Mouse (Mus musculus) embryonic facial prominence, embryonic 12.5 days (tissue): ENCODE measurements around the gene Rnf208. TPM values are rescaled to one million over a fixed set of nuclear protein-coding genes. Genes with fewer than 3 reads are reported as not detected.

Experiments
- ATAC-seq: fragments of 200-750 bp; cut with Nextera tagmentation; 2 replicates; pipeline ENCODE4 v1.8.0; 2017; ENCODE audit not compliant: insufficient number of reproducible peaks, insufficient read depth, low FRiP score, low TSS enrichment
- H3K27ac ChIP-seq: fragments of 300-500 bp; sonication (generic); 2 replicates; pipeline ENCODE4 v1.5.1; 2016; ENCODE audit warnings: mild to moderate bottlenecking
- H3K27me3 ChIP-seq: fragments of 300-500 bp; sonication (generic); 2 replicates; pipeline ENCODE4 v1.6.1; 2016; ENCODE audit warnings: mild to moderate bottlenecking, moderate library complexity
- H3K36me3 ChIP-seq: fragments of 300-500 bp; sonication (generic); 2 replicates; pipeline ENCODE4 v1.6.1; 2016; ENCODE audit warnings: mild to moderate bottlenecking
- H3K4me1 ChIP-seq: fragments of 300-500 bp; sonication (generic); 2 replicates; pipeline ENCODE4 v1.6.1; 2016
- H3K4me2 ChIP-seq: fragments of 300-500 bp; sonication (generic); replicated peaks from 2 replicates; pipeline ENCODE4 v1.6.1; 2016; ENCODE audit warnings: mild to moderate bottlenecking, moderate library complexity
- H3K4me3 ChIP-seq: fragments of 300-500 bp; sonication (generic); 2 replicates; pipeline ENCODE4 v1.5.1; 2016; ENCODE audit warnings: mild to moderate bottlenecking
- H3K9ac ChIP-seq: fragments of 300-500 bp; sonication (generic); 2 replicates; pipeline ENCODE4 v1.6.1; 2016; ENCODE audit warnings: mild to moderate bottlenecking, moderate library complexity
- H3K9me3 ChIP-seq: fragments of 300-500 bp; sonication (generic); 2 replicates; pipeline ENCODE4 v1.6.1; 2016; ENCODE audit warnings: mild to moderate bottlenecking, moderate library complexity
- WGBS: fragments of 180-500 bp; shearing (Covaris S2); methylation state at CpG from one replicate; pipeline ENCODE4 v1.1.7; 2016; 5-methylcytosine and 5-hydroxymethylcytosine counted together
- polyA plus RNA-seq: library from polyadenylated mRNA; unstranded; fragments of >200 nt; fragmentation: Nextera tagmentation; extraction: Ambion mirVana; gene quantifications from 2 replicates; pipeline ENCODE4 v1.2.1, GENCODE M21; 2016

Rnf208 gene
- polyA plus RNA-seq, 1 experiment from 2014 or later, result 9.4 TPM

- peak overlapping the region; percentile 96 for H3K27ac ChIP-seq
- H3K9me3 ChIP-seq, result no peaks in the 10 kb centered on the region
- H3K4me3 ChIP-seq, result no peak overlapping the region
- H3K27me3 ChIP-seq, result no peaks in the 10 kb centered on the region; the same call in 1 of the 2 replicates
- ATAC-seq, result no peak
- no peak overlapping the region for H3K9ac ChIP-seq
- WGBS, result 78% methylated on average over 8 of the region's 8 CpGs
- peak overlapping the region; percentile 45 for H3K4me2 ChIP-seq
- peaks cover 11% of the 10 kb centered on the region for H3K4me1 ChIP-seq
- H3K36me3 ChIP-seq, result peaks cover 10% of the 10 kb centered on the region; the same call in 1 of the 2 replicates
Observed at GRCm38 (mm10) chr2:25225811-25226379, 16.2 kb upstream of the Rnf208 start.

GRCm38 (mm10) chr2:25226864-25227263 is 15.2 kb upstream of the Rnf208 start:
- H3K9ac ChIP-seq, result no peak overlapping the region
- 74% methylated on average over 5 of the region's 5 CpGs for WGBS

DNA sequence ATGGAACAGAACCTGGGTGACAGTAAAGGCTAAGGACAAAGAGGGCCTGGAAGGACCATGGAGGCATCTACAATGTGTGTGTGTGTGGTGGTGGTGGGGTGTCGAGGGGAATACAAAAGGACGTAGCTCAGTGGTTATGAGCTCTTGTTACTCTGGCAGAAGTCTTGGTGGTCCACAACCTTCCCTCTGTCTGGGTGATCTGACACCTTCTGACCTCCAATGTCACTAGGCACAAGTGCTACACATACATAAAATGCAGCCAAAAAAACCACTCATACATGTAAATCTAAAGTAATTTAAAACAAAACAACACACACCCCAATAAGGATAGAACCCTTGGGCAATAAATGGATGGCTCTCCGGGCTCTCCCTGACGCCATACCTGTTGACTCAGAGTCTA is 14.6 kb upstream of the Rnf208 start:
- H3K27ac ChIP-seq, result no peak overlapping the region

More at GRCm38 (mm10) chr2:25226864-25227263, 15.2 kb upstream of the Rnf208 start:
- H3K4me2 ChIP-seq, result no peak overlapping the region
- H3K4me1 ChIP-seq, result peaks cover 11% of the 10 kb centered on the region
- H3K4me3 ChIP-seq, result no peak overlapping the region
- no peak for ATAC-seq
- H3K27me3 ChIP-seq, result peaks cover 8% of the 10 kb centered on the region; the same call in 1 of the 2 replicates
- no peak overlapping the region for H3K27ac ChIP-seq
- no peaks in the 10 kb centered on the region for H3K9me3 ChIP-seq
- H3K36me3 ChIP-seq, result peaks cover 2% of the 10 kb centered on the region; the same call in 1 of the 2 replicates

DNA sequence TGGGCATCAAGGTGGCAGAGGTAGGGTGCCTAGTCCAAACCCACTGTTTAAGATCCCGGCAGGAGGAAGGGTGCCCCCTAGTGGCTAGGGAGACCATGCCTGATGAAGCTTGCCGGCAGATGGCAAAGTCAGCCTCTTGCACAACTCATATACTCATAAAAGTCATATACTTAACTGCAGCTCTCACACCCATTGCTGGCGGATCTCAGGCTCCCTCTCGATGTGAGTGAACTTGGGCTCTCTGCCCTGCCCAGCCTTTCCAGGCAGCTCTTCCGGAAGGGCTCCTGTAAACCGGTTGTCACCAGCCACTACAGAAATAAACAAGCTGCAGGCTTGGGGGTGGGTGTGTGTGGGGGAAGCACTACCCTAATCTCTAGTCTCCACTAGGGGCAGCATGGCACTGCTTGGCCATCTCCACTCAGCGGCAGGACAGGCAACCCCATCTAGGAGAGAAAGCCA is 13.6 kb upstream of the Rnf208 start:
- no peak overlapping the region for H3K27ac ChIP-seq
- H3K9me3 ChIP-seq, result no peaks in the 10 kb centered on the region
- H3K4me1 ChIP-seq, result peaks cover 7% of the 10 kb centered on the region
- H3K9ac ChIP-seq, result no peak overlapping the region
- H3K4me3 ChIP-seq, result peak overlapping the region; percentile 2; the same call in 1 of the 2 replicates
- H3K36me3 ChIP-seq, result no peaks in the 10 kb centered on the region
- WGBS, result under 1% methylated on average over 7 of the region's 7 CpGs
- H3K27me3 ChIP-seq, result peaks cover 13% of the 10 kb centered on the region; the same call in 1 of the 2 replicates
- peak overlapping the region; percentile 30 for H3K4me2 ChIP-seq
- no peak for ATAC-seq

More for the DNA sequence above, 14.6 kb upstream of the Rnf208 start:
- Histone ChIP-seq H3K27me3 (peaks cover 12% of the 10 kb centered on the region; the same call in 1 of the 2 replicates), H3K4me1 (peaks cover 11% of the 10 kb centered on the region), H3K36me3 (no peaks in the 10 kb centered on the region), H3K4me2 (no peak overlapping the region), H3K4me3 (no peak overlapping the region), H3K9ac (no peak overlapping the region), H3K9me3 (no peaks in the 10 kb centered on the region)
- 91% methylated on average over 4 of the region's 4 CpGs for WGBS
- no peak for ATAC-seq

DNA sequence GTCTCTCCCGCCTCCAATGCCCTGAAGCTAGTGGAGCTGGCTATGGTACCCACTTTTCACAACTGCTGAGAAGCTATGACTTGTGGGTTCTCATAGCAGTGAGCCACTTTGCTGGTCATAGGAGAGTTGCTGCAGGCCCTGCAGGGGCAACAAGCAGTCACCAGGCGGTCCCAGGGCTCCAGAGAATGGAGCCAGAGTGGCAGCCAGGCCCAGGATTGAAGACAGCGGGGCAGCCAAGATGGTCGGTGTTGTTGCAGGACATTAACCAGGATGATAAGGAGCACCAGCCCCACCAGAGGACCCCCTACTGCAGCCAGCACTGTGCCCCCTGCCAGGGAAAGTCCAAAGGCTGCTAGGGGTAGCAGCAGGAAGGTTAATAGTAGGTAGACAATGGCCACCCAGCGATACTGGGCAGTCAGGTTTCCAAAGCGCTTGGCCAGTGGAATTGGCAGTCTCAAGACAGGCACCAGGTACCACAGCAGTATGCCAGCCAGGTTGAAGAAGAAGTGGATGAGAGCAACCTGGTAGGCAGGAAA is 13.0 kb upstream of the Rnf208 start:
- Histone ChIP-seq H3K4me1 (0 out of 2 replicates have a peak, but pooled peaks cover 4% of the 10 kb centered on the region), H3K9me3 (no peaks in the 10 kb centered on the region), H3K4me2 (no peak overlapping the region; the same call in 1 of the 2 replicates), H3K27ac (no peak overlapping the region), H3K4me3 (no peak overlapping the region), H3K9ac (no peak overlapping the region), H3K36me3 (no peaks in the 10 kb centered on the region), H3K27me3 (peaks cover 13% of the 10 kb centered on the region; the same call in 1 of the 2 replicates)
- no peak for ATAC-seq
- WGBS, result 69% methylated on average over 6 of the region's 6 CpGs

- Histone ChIP-seq H3K4me3 (no peak overlapping the region), H3K4me1 (0 out of 2 replicates have a peak, but pooled peaks cover 4% of the 10 kb centered on the region), H3K9ac (no peak overlapping the region), H3K9me3 (no peaks in the 10 kb centered on the region), H3K27me3 (peaks cover 13% of the 10 kb centered on the region; the same call in 1 of the 2 replicates), H3K27ac (no peak overlapping the region), H3K4me2 (no peak overlapping the region), H3K36me3 (no peaks in the 10 kb centered on the region)
- WGBS, result 76% methylated on average over 5 of the region's 5 CpGs
- ATAC-seq, result no peak
Observed at GRCm38 (mm10) chr2:25229582-25229981, 12.5 kb upstream of the Rnf208 start.

GRCm38 (mm10) chr2:25230581-25230980 is 11.5 kb upstream of the Rnf208 start:
- no peak overlapping the region for H3K9ac ChIP-seq
- no peak for ATAC-seq
- WGBS, result 89% methylated on average over 7 of the region's 7 CpGs

GRCm38 (mm10) chr2:25231038-25231437 is 11.0 kb upstream of the Rnf208 start:
- no peaks in the 10 kb centered on the region for H3K9me3 ChIP-seq
- no peaks in the 10 kb centered on the region for H3K4me1 ChIP-seq
- no peak overlapping the region for H3K4me2 ChIP-seq
- H3K27me3 ChIP-seq, result peaks cover 21% of the 10 kb centered on the region; the same call in 1 of the 2 replicates
- no peaks in the 10 kb centered on the region for H3K36me3 ChIP-seq
- WGBS, result 44% methylated on average over 12 of the region's 12 CpGs
- no peak for ATAC-seq
- H3K27ac ChIP-seq, result no peak overlapping the region
- no peak overlapping the region for H3K9ac ChIP-seq
- no peak overlapping the region for H3K4me3 ChIP-seq

More at GRCm38 (mm10) chr2:25230581-25230980, 11.5 kb upstream of the Rnf208 start:
- Histone ChIP-seq H3K27ac (no peak overlapping the region), H3K4me3 (no peak overlapping the region), H3K4me1 (0 out of 2 replicates have a peak, but pooled peaks cover 2% of the 10 kb centered on the region), H3K36me3 (no peaks in the 10 kb centered on the region), H3K9me3 (no peaks in the 10 kb centered on the region), H3K27me3 (peaks cover 17% of the 10 kb centered on the region; the same call in 1 of the 2 replicates), H3K4me2 (no peak overlapping the region)

DNA sequence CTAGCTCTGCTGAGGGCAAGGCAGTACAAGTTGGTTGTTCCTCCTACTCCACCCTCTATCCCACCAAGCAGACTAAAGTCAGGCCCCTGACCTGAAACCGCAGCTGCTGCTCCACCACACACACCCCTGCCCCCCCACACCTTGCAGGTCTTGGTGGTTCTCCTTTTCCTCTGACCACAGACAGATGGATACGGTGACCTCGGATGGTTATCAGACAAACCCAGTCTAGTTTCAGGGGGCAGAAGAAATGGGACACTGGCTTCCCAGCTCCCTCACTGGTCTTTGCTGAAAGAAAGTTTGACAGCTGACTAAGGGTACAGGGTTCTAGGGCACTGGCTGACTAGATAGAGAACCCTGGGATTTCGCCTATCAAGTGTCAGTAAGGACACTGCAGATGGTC is 8.6 kb upstream of the Rnf208 start:
- no peaks in the 10 kb centered on the region for H3K4me1 ChIP-seq
- no peaks in the 10 kb centered on the region for H3K9me3 ChIP-seq
- no peak overlapping the region for H3K4me2 ChIP-seq
- H3K36me3 ChIP-seq, result no peaks in the 10 kb centered on the region
- ATAC-seq, result no peak
- no peak overlapping the region for H3K27ac ChIP-seq
- H3K27me3 ChIP-seq, result peaks cover 28% of the 10 kb centered on the region; the same call in 1 of the 2 replicates
- H3K4me3 ChIP-seq, result no peak overlapping the region
- WGBS, result 73% methylated on average over 4 of the region's 4 CpGs
- H3K9ac ChIP-seq, result no peak overlapping the region

GRCm38 (mm10) chr2:25234050-25234449 is 8.0 kb upstream of the Rnf208 start, which contains the start of gene Slc34a3:
Gene Slc34a3, minus strand, starts transcription at chr2:25234364.
- H3K27me3 ChIP-seq, result peaks cover 28% of the 10 kb centered on the region; the same call in 1 of the 2 replicates
- H3K27ac ChIP-seq, result no peak within 1 kb of the TSS
- H3K4me2 ChIP-seq, result no peak within 1 kb of the TSS
- no peak within 1 kb of the TSS for H3K9ac ChIP-seq
- H3K4me1 ChIP-seq, result no peaks in the 10 kb centered on the region
- WGBS, result 80% methylated on average over 3 of the region's 3 CpGs
- no peaks in the 10 kb centered on the region for H3K9me3 ChIP-seq
- H3K36me3 ChIP-seq, result no peaks in the 10 kb centered on the region
- no peak for ATAC-seq
- no peak within 1 kb of the TSS for H3K4me3 ChIP-seq

DNA sequence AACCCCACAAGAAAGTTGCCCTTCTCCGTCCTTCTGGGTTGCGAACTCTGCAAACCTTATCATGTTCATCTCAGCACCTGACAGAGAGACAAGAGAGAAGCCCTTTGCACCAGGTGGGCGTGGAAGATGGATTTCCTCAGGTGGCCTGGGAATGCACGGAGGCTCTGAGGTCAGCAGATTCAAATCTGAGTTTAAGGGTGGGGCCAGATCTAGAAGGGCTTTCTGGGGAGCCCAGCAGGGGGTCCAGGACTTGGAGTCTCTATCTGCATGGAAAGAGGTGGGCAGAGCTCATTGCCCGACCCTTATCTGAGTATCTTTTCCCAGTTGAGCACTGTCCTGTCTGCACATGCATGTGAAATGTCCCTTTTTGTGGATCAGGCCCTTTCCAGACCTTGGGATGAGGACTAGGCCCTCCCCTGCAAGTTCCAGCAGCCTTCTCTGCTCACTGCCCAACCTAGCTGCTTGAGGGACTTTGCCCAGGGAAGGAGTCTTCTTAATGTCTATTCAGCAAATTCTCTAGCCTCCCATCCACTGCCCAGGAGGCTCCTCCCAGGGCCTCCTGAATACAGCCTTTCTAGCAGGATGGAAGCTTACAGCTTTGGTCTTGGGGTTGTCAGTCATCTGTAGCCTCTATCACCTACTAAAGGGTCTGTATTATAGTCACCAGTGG is 7.4 kb upstream of the Rnf208 start:
- Histone ChIP-seq H3K9ac (no peak overlapping the region), H3K27me3 (peaks cover 28% of the 10 kb centered on the region; the same call in 1 of the 2 replicates), H3K4me1 (no peaks in the 10 kb centered on the region), H3K4me2 (no peak overlapping the region), H3K9me3 (no peaks in the 10 kb centered on the region), H3K4me3 (no peak overlapping the region), H3K36me3 (no peaks in the 10 kb centered on the region), H3K27ac (no peak overlapping the region)
- no peak for ATAC-seq
- WGBS, result 69% methylated on average over 5 of the region's 5 CpGs
